Mouse (Mus musculus) left cerebral cortex, adult 8-10 months (tissue): ENCODE results near the gene Saal1. TPM values are rescaled to one million over a fixed set of nuclear protein-coding genes. Genes with fewer than 3 reads are reported as not detected.
"Not testable (repeated sequence)": the region's sequence is repeated elsewhere in the genome, so short reads cannot be mapped to it uniquely, and the experiment has no call there.

Experiments
- DNase-seq, 2 experiments: peaks; one replicate each; pipeline ENCODE4 v3.0.0; 2022; ENCODE audit warnings: low spot score in 2 of 2
- total RNA-seq, 4 experiments: library from RNA; stranded (reverse); gene quantifications; 2 replicates each; pipeline ENCODE4 v1.2.4; 2022

Gene Saal1
- total RNA-seq, 4 experiments from 2014 or later = 7.4 to 9.9 (median 8.8) TPM

GRCm38 (mm10) chr7:46696754-46697153 is 13.7 kb downstream of the Saal1 start:
- DNase-seq = no peak

GRCm38 (mm10) chr7:46686827-46687226 is 23.7 kb downstream of the Saal1 start:
- DNase-seq = no peak

GRCm38 (mm10) chr7:46680732-46681131 is 29.7 kb downstream of the Saal1 start:
- no peak for DNase-seq

GRCm38 (mm10) chr7:46679044-46679443 is 31.4 kb downstream of the Saal1 start:
- DNase-seq = not testable (repeated sequence)

- DNase-seq = no peak
Measured at GRCm38 (mm10) chr7:46678417-46678816, 32.1 kb downstream of the Saal1 start.

- DNase-seq = no peak
Measured at GRCm38 (mm10) chr7:46676808-46677360, 33.6 kb downstream of the Saal1 start.

GRCm38 (mm10) chr7:46675886-46676285 is 34.6 kb downstream of the Saal1 start:
- DNase-seq = no peak

- no peak for DNase-seq
Measured at GRCm38 (mm10) chr7:46675061-46675460, 35.4 kb downstream of the Saal1 start.

GRCm38 (mm10) chr7:46672160-46672672 is 38.3 kb downstream of the Saal1 start, which contains the start of gene Tph1:
TSS of gene Tph1 (minus strand) at chr7:46672537.
- DNase-seq = no peak

- DNase-seq = no peak
Measured at GRCm38 (mm10) chr7:46667256-46667655, 43.2 kb downstream of the Saal1 start.

- no peak for DNase-seq
Measured at GRCm38 (mm10) chr7:46665236-46665635, 45.2 kb downstream of the Saal1 start.

GRCm38 (mm10) chr7:46661591-46662090 is 48.8 kb downstream of the Saal1 start:
- DNase-seq = no peak

GRCm38 (mm10) chr7:46652279-46652678 is 58.2 kb downstream of the Saal1 start:
- no peak for DNase-seq

GRCm38 (mm10) chr7:46650231-46650630 is 60.2 kb downstream of the Saal1 start:
- DNase-seq = not testable (repeated sequence)

- no peak for DNase-seq
Measured at GRCm38 (mm10) chr7:46648431-46649140, 61.9 kb downstream of the Saal1 start.

- DNase-seq = no peak
Measured at GRCm38 (mm10) chr7:46643172-46643571, 67.3 kb downstream of the Saal1 start.

- no peak for DNase-seq
Measured at GRCm38 (mm10) chr7:46640062-46640461, 70.4 kb downstream of the Saal1 start.

GRCm38 (mm10) chr7:46639692-46640031 is 70.8 kb downstream of the Saal1 start, which contains the start of gene Sergef:
TSS of gene Sergef (minus strand) at chr7:46639807.
- DNase-seq = peak; percentile 72 to 90

GRCm38 (mm10) chr7:46638889-46639691 is 71.4 kb downstream of the Saal1 start:
- peak in 1 of 2 experiments; percentile 46 for DNase-seq
